Mouse (Mus musculus) MEL (cell line): ENCODE measurements at regions not wholly inside any gene's neighbourhood (a gene's known extent, or its start where the extent isn't known, plus 50 kb on each side); places are given as distances from the start of the nearest gene placed in this dataset.

ENCODE experiments used
- DNase-seq: peaks from one replicate; pipeline ENCODE4 v3.0.0; 2011; ENCODE audit warnings: low read depth, low spot score
- H3K27ac ChIP-seq: 2 replicates; pipeline ENCODE4 v1.5.1; 2012; ENCODE audit warnings: low read depth, mild to moderate bottlenecking, control low read depth, low read length, moderate library complexity; ENCODE audit not compliant: control insufficient read depth
- H3K27me3 ChIP-seq, 2 experiments: fragments of 150-350 bp in 1 of 2; sonication (generic) in 1 of 2; 2 replicates each; pipeline ENCODE4 v1.6.1; 2012; ENCODE audit warnings: low read length in 2 of 2, mild to moderate bottlenecking in 2 of 2, improper control_type of control experiment in 1 of 2, moderate library complexity in 1 of 2; ENCODE audit not compliant: insufficient read depth in 2 of 2, control insufficient read depth in 1 of 2
- H3K36me3 ChIP-seq, 2 experiments: 2 replicates each; pipeline ENCODE4 v1.6.1; 2012 to 2014; ENCODE audit warnings: low read length in 2 of 2, improper control_type of control experiment in 1 of 2, inconsistent platforms in 1 of 2, mild to moderate bottlenecking in 1 of 2; ENCODE audit not compliant: insufficient read depth in 2 of 2, control insufficient read depth in 1 of 2
- H3K4me1 ChIP-seq, 2 experiments: fragments of 150-350 bp in 1 of 2; sonication (generic) in 1 of 2; 2 replicates each; pipeline ENCODE4 v1.6.1; 2012; ENCODE audit warnings: low read length in 2 of 2, improper control_type of control experiment in 1 of 2, mild to moderate bottlenecking in 1 of 2; ENCODE audit not compliant: insufficient read depth in 2 of 2, control insufficient read depth in 1 of 2
- H3K4me3 ChIP-seq, 2 experiments: fragments of 150-350 bp in 1 of 2; sonication (generic) in 1 of 2; 2 replicates each; pipeline ENCODE4 v1.5.1; 2012; ENCODE audit warnings: low read depth in 2 of 2, low read length in 2 of 2, mild to moderate bottlenecking in 2 of 2, moderate library complexity in 2 of 2, control low read depth in 1 of 2, improper control_type of control experiment in 1 of 2; ENCODE audit not compliant: control insufficient read depth in 1 of 2, insufficient read depth in 1 of 2
- H3K79me2 ChIP-seq: 2 replicates; pipeline ENCODE4 v1.6.1; 2012; ENCODE audit warnings: mild to moderate bottlenecking, low read length, moderate library complexity; ENCODE audit not compliant: control insufficient read depth, poor library complexity, insufficient read depth
- H3K9ac ChIP-seq: 2 replicates; pipeline ENCODE4 v1.6.1; 2012; ENCODE audit warnings: low read depth, mild to moderate bottlenecking, control low read depth, low read length, moderate library complexity; ENCODE audit not compliant: control insufficient read depth, poor library complexity, severe bottlenecking
- H3K9me3 ChIP-seq: fragments of 150-350 bp; sonication (generic); replicated peaks from 2 replicates; pipeline ENCODE4 v1.6.1; 2012; ENCODE audit warnings: mild to moderate bottlenecking, low read length, improper control_type of control experiment, moderate library complexity; ENCODE audit not compliant: insufficient read depth
- ELF1 ChIP-seq: IDR thresholded peaks from 2 replicates; pipeline ENCODE4 v1.6.1; 2014; ENCODE audit warnings: low read depth, mild to moderate bottlenecking, inconsistent platforms, low read length, improper control_type of control experiment, moderate library complexity
- EP300 ChIP-seq, 2 experiments: IDR thresholded peaks; 2 replicates each; pipeline ENCODE4 v1.6.1; 2011; ENCODE audit warnings: improper control_type of control experiment in 2 of 2, low read length in 2 of 2, low read depth in 1 of 2, mild to moderate bottlenecking in 1 of 2
- GATA1 ChIP-seq: IDR thresholded peaks from 2 replicates; pipeline ENCODE4 v1.6.1; 2011; ENCODE audit warnings: low read depth, low read length, improper control_type of control experiment
- HCFC1 ChIP-seq: IDR thresholded peaks from 2 replicates; pipeline ENCODE4 v1.6.1; 2012; ENCODE audit warnings: low read depth, mild to moderate bottlenecking, inconsistent platforms, low read length, improper control_type of control experiment, moderate library complexity
- KAT2A ChIP-seq: conservative IDR thresholded peaks from 2 replicates; pipeline ENCODE4 v1.6.1; 2012; ENCODE audit warnings: low read depth, low read length, improper control_type of control experiment, inconsistent platforms
- MAZ ChIP-seq: IDR thresholded peaks from 2 replicates; pipeline ENCODE4 v1.6.1; 2012; ENCODE audit warnings: low read depth, mild to moderate bottlenecking, inconsistent platforms, low read length, improper control_type of control experiment
- MYC ChIP-seq: IDR thresholded peaks from 2 replicates; pipeline ENCODE4 v1.6.1; 2011; ENCODE audit warnings: low read depth, mild to moderate bottlenecking, low read length, improper control_type of control experiment, moderate library complexity
- RCOR1 ChIP-seq: IDR thresholded peaks from 2 replicates; pipeline ENCODE4 v1.6.1; 2012; ENCODE audit warnings: low read depth, mild to moderate bottlenecking, inconsistent platforms, low read length, improper control_type of control experiment
- TAL1 ChIP-seq: IDR thresholded peaks from 2 replicates; pipeline ENCODE4 v1.6.1; 2012; ENCODE audit warnings: mild to moderate bottlenecking, inconsistent platforms, low read length, moderate library complexity, mixed read lengths
- TCF12 ChIP-seq: IDR thresholded peaks from 2 replicates; pipeline ENCODE4 v1.6.1; 2014; ENCODE audit warnings: low read depth, mild to moderate bottlenecking, inconsistent platforms, low read length, improper control_type of control experiment, moderate library complexity
- USF2 ChIP-seq, 2 experiments: IDR thresholded peaks; 2 replicates each; pipeline ENCODE4 v1.6.1; 2011 to 2012; ENCODE audit warnings: improper control_type of control experiment in 2 of 2, low read length in 2 of 2, borderline replicate concordance in 1 of 2, inconsistent platforms in 1 of 2, low read depth in 1 of 2, mild to moderate bottlenecking in 1 of 2; ENCODE audit not compliant: insufficient read depth in 1 of 2
- ZKSCAN1 ChIP-seq: IDR thresholded peaks from 2 replicates; pipeline ENCODE4 v1.6.1; 2012; ENCODE audit warnings: low read depth, mild to moderate bottlenecking, inconsistent platforms, low read length, improper control_type of control experiment, moderate library complexity

GRCm38 (mm10) chr5:74880048-74880437 is 164.5 kb downstream of the Chic2 start:
- Histone ChIP-seq H3K4me3 (no peak overlapping the region), H3K27ac (no peak overlapping the region), H3K27me3 (peaks cover 0 to 6% of the 10 kb centered on the region in 2 experiments; a peak in 3 of 4 replicates), H3K9ac (no peak overlapping the region), H3K79me2 (no peaks in the 10 kb centered on the region), H3K4me1 (peaks cover 0 to 12% of the 10 kb centered on the region in 2 experiments; a peak in 2 of 4 replicates), H3K9me3 (no peaks in the 10 kb centered on the region), H3K36me3 (peaks cover 0 to 4% of the 10 kb centered on the region in 2 experiments; a peak in 1 of 4 replicates)
- peak; percentile 4 for DNase-seq
- no peak for TF ChIP-seq HCFC1

GRCm38 (mm10) chr5:74879098-74880047 is 165.2 kb downstream of the Chic2 start:
- peak; percentile 52 for DNase-seq
- Histone ChIP-seq H3K27ac (no peak overlapping the region), H3K36me3 (peaks cover 0 to 4% of the 10 kb centered on the region in 2 experiments; a peak in 1 of 4 replicates), H3K9ac (no peak overlapping the region), H3K79me2 (no peaks in the 10 kb centered on the region), H3K9me3 (no peaks in the 10 kb centered on the region), H3K4me1 (peaks cover 0 to 12% of the 10 kb centered on the region in 2 experiments; a peak in 2 of 4 replicates), H3K27me3 (peaks cover 0 to 4% of the 10 kb centered on the region in 2 experiments; a peak in 3 of 4 replicates), H3K4me3 (no peak overlapping the region)
- TF ChIP-seq EP300 (IDR thresholded peaks at IDR 0.05; ENCODE audit: low read depth in 1 of 2, low read length in 2 of 2) (peak; percentile 62 to 64), ELF1 (no peak), RCOR1 (peak; percentile 29; the same call in 1 of the 2 replicates), TAL1 (peak; percentile 46; the same call in 1 of the 2 replicates), TCF12 (peak; percentile 68)

- Histone ChIP-seq H3K4me3 (no peak overlapping the region), H3K27me3 (peaks cover 0 to 2% of the 10 kb centered on the region in 2 experiments; a peak in 2 of 4 replicates), H3K27ac (no peak overlapping the region), H3K9me3 (no peaks in the 10 kb centered on the region), H3K79me2 (no peaks in the 10 kb centered on the region), H3K9ac (no peak overlapping the region), H3K4me1 (peaks cover 0 to 12% of the 10 kb centered on the region in 2 experiments; a peak in 2 of 4 replicates), H3K36me3 (peaks cover 0 to 4% of the 10 kb centered on the region in 2 experiments; a peak in 1 of 4 replicates)
- TF ChIP-seq ZKSCAN1 (no peak), KAT2A (no peak), USF2 (IDR thresholded peaks at IDR 0.05; ENCODE audit: borderline replicate concordance in 1 of 2, insufficient read depth in 1 of 2, low read depth in 1 of 2, low read length in 2 of 2) (no peak), MYC (no peak), MAZ (no peak), GATA1 (no peak)
- DNase-seq: no peak
Observed at GRCm38 (mm10) chr5:74877595-74877994, 167.0 kb downstream of the Chic2 start.
